Mouse (Mus musculus) G1E-ER4 (cell line): ENCODE results near the gene Kap. TPM values are rescaled to one million over a fixed set of nuclear protein-coding genes. Genes with fewer than 3 reads are reported as not detected.

ENCODE experiments used
- GATA1 ChIP-seq: IDR thresholded peaks from one replicate; pipeline ENCODE4 v1.8.0; 2012; ENCODE audit warnings: low read length, inconsistent platforms
- polyA plus RNA-seq: library from polyadenylated mRNA; stranded (reverse); fragments of >175 nt; gene quantifications from 2 replicates; pipeline ENCODE4 v1.2.3, GENCODE M21; 2012

Gene Kap
- polyA plus RNA-seq, result not detected in 2 replicates

DNA sequence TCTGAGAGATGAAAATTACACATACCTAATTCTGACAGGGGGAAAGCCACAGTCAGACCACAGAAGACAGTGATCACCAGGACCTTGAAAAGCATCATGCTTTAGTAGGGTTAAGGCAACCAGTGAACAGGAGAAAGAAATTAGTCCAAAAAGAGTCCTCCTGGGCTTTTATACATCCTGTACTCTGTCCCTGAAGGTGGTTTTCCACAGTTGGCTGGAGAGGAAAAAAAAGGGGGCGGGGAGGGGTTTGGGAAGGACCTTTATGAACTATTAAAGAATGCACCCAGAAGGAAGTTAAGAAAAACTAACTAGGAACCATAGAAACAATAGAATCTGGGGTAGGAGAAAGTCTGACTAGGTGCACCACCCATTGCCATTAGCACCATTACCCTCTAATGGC lies at the start of gene Kap:
Kap (minus strand) TSS at position 237 of the 400 bp plus-strand sequence.
- TF ChIP-seq GATA1, result no peak

DNA sequence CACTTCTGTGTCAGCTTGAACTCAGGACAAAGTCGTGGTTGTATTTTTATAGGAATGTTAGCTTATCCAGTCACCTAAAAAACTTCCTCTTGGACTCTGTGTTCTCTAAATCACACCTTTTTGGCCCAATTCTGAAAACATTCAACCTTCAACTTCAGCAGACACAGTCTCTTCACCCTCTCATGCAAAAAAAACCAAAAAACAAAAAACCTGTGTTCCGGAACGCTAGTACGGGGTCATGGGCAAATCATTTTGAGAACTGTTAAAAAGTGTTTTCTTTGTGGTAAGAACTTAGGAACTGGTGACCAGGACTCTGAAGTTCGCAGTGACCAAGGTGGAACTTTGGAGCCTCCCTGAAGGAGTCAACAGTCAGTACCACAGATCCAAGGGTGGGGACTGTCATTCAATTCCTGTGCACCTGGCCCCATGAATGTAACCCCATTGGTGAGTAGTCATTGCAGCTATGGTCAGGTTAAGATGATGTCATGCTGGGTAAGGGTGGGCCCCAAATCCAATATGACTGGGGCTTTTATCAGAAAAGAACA lies 32.4 kb upstream of the Kap start:
- TF ChIP-seq GATA1, result no peak

DNA sequence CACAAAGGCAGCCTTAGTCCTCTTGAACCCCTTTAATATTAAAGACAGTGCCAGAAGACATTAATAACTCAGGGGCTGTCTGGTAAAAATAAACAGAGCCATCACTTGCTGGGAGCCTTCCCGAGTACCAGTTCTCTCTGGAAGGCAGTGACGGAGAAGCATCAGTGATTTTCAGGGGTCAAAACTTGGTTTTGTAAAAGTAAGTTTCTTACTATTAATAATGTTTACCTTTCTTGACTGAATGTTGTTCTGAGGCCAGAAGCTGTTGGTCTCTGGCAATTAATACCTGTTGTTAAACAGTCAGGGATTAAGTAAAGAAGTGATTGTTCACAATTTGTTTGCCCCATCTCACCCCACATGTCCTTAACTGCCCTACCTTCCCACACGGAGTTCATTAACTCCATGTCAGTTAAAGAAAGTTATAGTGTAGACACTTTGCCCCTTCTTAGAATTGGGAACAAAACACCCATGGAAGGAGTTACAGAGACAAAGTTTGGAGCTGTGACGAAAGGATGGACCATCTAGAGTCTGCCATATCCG lies 30.0 kb upstream of the Kap start:
- TF ChIP-seq GATA1, result no peak

DNA sequence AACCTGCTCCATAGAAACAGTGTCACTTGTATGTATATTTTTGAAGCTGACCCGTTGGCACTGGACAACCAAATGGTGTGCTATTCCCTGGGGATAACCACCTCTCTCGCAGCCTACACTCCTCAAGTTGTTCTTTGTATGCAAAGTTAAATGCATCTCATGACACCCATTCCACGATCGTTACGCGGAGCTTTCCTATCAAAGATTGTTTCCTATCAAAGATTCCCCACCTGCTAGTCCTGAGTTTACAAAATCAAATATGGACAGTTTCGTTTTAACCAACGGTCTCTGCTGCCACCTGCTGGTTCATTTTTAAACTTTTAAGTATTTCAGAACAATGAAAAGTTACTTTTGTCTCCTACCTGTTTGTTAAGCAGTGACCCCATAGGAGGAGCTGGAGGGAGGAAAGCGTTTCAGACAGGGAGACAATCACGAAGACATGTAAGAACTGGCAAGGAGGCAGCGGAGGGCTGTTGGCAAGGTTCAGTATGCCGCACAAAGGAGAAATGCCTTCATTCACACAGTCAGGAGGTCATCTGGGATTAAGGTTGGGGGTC lies 22.4 kb upstream of the Kap start:
- TF ChIP-seq GATA1, result no peak

DNA sequence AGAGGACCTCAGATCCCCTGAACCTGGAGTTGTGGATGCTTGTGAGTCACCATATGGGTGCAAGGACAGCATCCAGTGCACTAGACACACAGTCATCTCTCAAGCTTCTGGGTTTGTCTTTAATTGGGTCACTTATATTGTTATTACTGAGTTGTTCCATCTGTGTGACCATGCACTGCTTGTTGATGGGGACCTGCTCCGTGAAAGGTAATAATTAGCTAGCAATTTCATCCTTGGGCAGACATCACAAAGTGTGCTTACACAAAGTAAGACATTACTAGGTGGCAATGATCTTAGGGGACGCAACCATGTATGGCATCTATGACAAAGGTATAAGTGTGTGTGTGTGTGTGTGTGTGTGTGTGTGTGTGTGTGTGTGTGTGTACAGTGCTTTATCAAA lies 19.1 kb upstream of the Kap start:
- TF ChIP-seq GATA1, result no peak

DNA sequence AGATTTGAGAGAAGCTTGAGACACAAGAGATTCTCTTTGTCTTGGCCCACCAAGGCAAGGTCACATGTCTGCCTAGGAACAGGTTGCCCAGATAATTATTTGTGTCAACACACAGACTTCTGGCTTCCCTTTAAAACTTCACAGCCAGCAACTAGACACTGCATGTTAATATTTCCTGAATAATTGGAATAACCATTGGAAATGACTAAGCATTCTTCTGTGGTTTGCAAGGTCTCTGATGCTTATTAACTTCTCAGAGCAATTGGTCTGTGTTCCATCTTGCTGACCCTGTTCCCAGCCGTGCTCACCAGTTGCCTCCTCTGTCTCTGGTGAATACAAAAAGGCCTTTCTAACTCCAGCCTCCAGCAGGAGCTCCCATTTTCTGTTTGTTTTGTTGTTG lies 17.6 kb upstream of the Kap start:
- TF ChIP-seq GATA1, result no peak

DNA sequence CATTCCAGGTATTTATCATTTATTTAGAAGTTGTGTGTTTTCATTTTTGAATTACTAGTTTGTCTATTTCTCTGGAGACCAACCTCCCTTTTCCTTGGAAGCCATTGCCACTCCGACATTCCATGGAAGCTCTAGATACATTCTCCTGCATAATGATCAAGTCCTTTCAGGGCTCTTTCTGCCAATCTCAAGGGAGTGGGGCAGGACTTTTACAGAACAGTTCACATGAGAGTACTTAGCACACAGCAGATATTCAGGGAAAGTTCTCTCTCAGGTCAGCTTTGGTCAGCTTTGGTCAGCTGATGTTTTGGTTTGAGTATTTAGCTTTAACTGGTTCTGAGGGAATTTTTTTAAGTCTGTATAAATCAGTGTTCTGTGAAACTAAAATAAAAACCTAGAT lies 14.8 kb upstream of the Kap start:
- TF ChIP-seq GATA1, result no peak

DNA sequence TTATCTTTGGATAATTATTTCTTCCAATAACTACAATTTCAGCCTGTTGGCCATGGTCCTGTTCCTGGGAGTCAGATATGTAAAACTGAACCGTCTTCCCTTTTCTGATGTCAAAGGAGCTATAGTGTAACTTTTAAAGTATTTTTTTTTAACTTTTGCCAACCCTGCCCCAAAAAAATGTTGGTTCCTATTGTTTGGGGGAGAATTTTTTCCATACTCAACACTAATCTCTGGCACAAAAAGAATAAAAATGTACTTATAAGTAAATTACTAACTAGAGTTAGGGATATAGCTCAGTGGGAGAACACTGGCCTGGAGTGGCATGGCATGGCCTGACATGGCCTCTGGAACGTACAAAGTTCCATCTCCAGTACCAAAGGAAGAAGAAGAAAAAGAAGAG lies 2.3 kb upstream of the Kap start:
- TF ChIP-seq GATA1, result no peak

DNA sequence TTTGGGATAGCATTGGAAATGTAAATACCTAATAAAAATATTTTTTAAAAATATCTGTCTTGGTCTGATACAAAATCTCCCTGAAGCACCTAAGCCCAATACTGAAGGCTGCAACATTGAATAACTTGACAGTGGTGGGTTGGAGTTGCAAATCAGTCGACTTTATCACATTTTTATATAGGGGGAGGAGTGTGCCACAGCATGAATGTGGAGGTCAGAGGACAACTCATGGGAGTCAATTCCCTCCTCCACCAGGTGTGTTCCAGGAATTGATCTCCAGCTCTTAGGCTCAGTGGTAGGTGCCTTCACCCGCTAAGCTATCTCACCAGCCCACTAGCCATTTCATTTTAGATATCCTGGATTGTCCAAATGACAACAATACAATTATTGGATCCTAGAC lies 4.2 kb downstream of the Kap start:
- no peak for TF ChIP-seq GATA1

DNA sequence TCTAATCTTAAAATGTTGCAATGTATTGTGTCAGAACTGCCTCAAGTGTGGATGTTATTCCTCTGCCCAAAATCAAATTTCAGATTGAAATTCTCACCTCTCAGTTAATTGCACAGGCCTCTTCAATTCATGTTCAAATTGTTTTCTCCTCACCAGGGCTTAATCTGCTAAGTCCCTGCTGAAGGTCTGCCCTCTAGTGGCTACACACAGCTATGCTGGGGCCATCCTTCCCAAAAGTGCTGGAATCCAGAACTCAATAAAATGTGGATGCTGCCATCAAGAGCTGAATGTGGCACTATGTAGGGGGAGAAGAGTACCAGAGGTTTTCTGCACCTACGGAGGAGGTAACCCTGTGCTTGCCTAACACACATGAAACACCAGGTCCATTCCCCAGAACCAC lies 41.2 kb downstream of the Kap start:
- no peak for TF ChIP-seq GATA1

Other genes with a start within 250 kb of the Kap start
- gene Etv6, start 181.9 kb upstream of the Kap start, polyA plus RNA-seq, result 93.8 and 103 TPM in 2 replicates